Mouse (Mus musculus) cortical plate, adult 2 months (tissue): ENCODE measurements around the gene Rxrb.

Experiments
- CTCF ChIP-seq: fragments of 200-500 bp; IDR thresholded peaks from 2 replicates; pipeline ENCODE4 v1.5.1; 2011; ENCODE audit warnings: mild to moderate bottlenecking, control low read depth, low read length; ENCODE audit not compliant: insufficient read depth; ENCODE audit errors: extremely low read depth
- POLR2A ChIP-seq: fragments of 200-500 bp; IDR thresholded peaks from 2 replicates; pipeline ENCODE4 v1.6.1; 2011; ENCODE audit warnings: mild to moderate bottlenecking, low read length, control low read depth; ENCODE audit not compliant: insufficient read depth; ENCODE audit errors: extremely low read depth

GRCm38 (mm10) chr17:34021539-34022413, 9.8 kb upstream of the Rxrb start:
- TF ChIP-seq CTCF (no peak), POLR2A (no peak)
